Mouse (Mus musculus): ENCODE results near the gene Gm17651. TPM values are rescaled to one million over a fixed set of nuclear protein-coding genes. Genes with fewer than 3 reads are reported as not detected.
A peak's percentile ranks its signal among the peaks of the same experiment; 100 is the strongest.

The Gm17651 gene
- total RNA-seq (2021) = not detected in 2 replicates
- long read RNA-seq = 0 reads

GRCm38 (mm10) chr3:97674644-97675110 is at the start of gene Gm17651:
Gene Gm17651, minus strand, starts transcription at chr3:97674694.
- no peak for DNase-seq

DNA sequence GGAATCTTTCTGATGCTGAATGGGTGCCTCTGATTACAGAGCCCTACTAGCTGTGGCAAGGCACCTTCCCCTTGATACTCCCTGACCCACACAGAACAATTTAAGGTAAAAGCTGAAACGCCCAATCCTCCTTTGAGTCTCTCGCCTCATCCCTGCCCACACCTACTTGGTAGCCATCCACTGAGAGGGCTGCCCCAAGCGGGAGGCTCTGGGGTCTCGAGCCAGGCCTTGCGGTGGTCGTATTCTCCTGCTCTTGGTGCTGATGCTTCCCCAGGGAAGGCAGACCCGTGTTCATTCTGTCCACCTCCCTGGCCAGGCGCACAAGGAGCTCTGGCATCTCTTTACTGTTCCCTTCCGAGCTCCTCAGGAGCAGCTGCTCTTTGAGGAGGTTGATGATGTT is 44.6 kb upstream of the Gm17651 start:
- DNase-seq = no peak

GRCm38 (mm10) chr3:97715922-97716321 is 41.4 kb upstream of the Gm17651 start:
- DNase-seq = no peak

GRCm38 (mm10) chr3:97710881-97711280 is 36.4 kb upstream of the Gm17651 start:
- DNase-seq = no peak

DNA sequence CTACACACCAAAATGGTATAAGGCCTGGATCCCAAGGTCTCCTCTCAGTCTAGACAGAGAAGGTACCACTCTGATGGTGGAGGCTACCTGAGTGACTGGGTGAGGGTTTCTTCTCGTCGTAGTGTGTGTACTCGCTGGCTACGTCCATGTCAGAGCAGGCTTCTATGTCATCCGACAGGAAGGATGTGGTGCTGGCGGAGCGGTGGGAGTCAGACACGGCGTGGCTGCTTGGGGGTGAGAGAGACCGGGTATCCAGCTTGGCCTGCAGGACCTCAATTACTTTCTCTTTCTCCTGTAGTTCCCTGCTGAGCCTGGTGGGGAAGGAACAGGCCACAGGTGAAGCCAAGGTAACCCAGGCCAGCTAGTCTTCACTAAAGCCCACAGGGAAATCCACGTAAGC is 35.6 kb upstream of the Gm17651 start:
- DNase-seq = no peak

- no peak for DNase-seq
These were observed 32.1 kb upstream of the Gm17651 start for GRCm38 (mm10) chr3:97706561-97706960.

DNA sequence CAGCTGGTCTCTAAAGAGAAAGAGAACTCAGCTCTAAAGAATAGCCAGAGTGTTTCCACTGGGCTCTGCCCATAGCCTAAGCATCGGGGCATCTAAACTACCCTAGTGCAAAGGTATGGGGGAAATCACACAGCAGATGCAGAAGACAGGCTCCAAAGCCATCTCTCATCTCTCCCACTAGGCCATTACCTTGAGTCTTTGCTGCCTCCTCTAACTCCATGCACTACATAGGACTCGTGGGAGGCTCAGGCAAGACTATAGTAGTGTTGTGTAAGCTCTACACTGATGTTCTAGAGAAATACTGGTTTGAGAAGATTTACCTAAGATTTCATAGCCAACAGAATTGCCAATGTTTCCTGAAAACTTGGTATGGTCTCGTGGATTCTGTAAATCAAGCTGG is 31.0 kb upstream of the Gm17651 start:
- DNase-seq = no peak

DNA sequence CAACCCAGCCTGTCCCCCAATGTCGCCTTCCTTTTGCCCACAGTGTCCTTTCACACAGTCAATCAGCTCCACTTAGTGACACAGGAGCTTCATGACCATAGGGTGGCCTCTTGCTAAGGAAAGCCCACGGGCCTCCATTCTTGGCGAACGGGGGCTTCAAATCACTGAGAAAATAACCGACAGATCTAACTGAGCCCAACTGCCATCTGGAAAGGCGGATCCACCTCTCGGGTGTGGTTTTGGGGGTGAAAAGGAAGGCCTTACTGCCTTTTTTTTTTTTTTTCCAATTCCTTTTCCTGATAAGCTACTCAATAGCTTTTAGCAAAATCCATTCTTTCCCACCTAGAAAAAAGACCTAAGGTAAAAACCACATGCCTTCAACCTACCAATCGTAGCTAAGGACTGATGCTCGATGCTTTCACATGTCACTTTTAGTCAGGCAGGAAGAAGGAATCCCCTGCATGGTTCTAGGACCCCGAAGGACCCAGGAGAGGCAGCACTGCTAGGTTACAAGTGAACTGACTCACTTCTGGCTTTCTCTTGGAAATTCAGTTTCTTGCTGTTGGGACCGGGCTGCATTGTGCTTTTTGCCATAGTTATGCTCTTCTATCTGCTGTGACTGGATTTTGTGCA is 28.1 kb upstream of the Gm17651 start:
- no peak for DNase-seq

DNA sequence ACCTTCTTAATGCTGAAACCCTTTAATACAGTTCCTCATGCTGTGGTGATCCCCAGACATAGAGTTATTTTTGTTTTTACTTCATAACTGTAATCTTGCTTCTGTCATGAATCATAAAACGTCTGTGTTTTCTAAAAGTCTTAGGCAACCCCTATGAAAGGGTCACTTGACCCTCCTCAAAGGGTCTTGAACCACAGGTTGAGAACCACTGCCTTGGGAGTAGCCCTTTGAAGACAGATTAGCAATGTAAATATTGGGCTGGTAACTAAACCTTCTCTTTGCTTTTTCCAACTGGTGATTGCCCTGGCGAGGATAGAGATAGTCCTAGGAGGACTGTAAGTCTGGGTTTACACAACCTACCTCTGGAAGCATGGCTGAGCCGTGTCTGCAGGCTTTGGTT is 26.7 kb upstream of the Gm17651 start:
- no peak for DNase-seq

- no peak for DNase-seq
These were observed 24.6 kb upstream of the Gm17651 start for GRCm38 (mm10) chr3:97699061-97699460.

- no peak for DNase-seq
These were observed 22.8 kb upstream of the Gm17651 start for GRCm38 (mm10) chr3:97697291-97697690.

- DNase-seq = no peak
These were observed 22.4 kb upstream of the Gm17651 start for GRCm38 (mm10) chr3:97696866-97697265.

DNA sequence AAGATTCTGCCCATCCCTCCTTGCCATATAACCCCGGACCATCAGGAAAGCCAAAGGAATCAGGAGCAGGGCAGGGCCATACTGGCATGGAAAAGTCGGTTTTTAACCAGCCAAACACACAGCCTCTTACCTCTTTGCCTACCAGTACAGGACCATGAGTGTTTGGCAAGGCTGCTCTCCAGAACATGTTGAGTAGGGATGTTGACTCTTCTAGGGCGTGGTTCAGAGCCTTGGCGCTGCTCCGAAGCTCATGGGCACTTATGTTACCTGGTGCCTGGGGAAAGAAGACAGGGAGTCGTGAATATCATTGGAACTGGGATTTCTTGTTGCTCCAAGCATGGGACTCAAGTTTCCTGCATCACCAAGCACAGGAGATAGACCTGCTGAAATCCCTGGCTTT is 19.3 kb upstream of the Gm17651 start:
- no peak for DNase-seq

GRCm38 (mm10) chr3:97691443-97692017 is 17.0 kb upstream of the Gm17651 start:
- no peak for DNase-seq

DNA sequence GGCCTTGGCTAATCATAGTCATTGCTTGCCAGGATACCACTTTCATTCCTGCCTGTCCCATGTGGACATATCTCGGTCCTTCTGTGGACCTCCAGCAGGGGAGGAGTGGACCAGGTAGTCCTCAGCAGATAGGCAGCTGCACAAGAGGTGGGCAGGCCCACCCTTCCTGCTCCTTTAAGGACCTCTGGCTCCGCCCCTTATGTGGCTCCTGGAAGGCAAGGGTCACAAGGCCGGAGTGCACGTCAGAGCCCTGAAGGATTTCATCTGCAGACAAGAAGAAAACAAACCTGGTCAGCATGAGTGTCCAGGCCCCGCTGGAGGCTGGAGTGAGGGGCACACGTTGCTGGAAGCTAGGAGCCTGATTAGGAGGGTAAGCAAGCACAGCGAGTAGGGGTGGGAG is 16.1 kb upstream of the Gm17651 start:
- peak; percentile 9 for DNase-seq

- DNase-seq = no peak
These were observed 14.8 kb upstream of the Gm17651 start for GRCm38 (mm10) chr3:97689289-97689688.

DNA sequence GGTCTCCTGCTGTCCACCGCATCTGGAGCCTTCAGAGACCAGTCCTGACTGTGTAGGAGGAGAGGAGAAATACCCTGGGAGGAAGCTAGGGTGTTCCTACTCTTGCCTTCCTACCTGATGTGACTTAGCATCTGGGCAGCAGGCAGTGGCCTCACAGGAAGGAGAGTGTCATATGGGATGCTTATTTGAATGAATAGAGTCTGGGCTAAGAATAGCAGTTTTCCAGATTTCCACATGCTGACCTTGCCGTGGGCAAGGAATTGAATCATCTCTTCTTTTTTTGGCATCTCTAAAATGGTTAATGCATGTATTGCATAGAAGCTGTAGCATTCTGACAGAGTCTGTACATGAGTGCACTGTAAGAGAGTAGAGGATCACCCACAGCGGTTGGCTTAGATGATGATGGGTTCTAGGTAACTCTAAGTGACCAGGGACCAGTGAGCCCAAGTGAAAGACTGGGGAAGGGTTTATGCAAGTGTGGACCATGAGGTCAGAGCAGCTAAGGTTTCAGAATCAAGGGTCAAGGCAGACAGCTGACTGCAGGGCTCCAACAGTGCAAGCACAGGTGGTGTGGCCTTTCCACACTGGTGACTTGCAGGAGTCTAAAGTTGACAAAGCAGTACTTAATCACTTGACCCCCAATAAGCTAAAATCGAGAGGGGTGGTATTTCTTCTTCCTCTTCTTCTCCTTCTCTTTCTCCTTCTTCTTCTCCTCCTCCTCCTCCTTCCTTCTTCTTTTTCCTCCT is 12.1 kb upstream of the Gm17651 start:
- no peak for DNase-seq

DNA sequence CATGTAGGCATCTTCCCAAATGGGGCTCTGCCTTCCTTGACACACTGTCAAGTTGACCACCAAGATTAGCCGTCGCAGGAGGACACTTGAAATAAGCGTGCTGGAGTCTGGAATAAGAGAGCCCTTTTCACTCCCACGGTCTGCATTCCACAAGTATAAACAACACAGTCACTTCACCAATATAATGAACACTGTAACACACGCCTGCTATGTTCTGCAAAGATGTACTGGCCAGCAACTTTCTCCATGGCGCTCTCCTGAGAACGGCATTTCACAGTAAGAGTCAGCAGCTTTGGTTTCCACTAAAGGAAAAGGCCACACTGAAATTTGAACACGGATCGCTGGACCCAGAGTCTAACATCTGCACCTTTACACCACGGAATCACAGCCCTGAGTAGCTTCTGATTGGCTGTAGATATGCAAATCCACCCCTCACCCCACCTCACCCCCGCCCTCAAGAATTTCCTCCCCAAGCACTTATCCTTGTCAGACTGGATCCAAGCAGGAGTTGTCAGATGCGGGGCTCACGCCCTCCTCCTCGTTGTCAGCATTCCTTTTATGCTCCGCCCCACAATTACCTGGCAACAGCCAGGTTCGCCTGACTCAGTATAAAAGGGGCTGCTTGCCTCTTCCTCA is 9.2 kb upstream of the Gm17651 start:
- no peak for DNase-seq

GRCm38 (mm10) chr3:97682576-97682975 is 8.1 kb upstream of the Gm17651 start:
- no peak for DNase-seq

DNA sequence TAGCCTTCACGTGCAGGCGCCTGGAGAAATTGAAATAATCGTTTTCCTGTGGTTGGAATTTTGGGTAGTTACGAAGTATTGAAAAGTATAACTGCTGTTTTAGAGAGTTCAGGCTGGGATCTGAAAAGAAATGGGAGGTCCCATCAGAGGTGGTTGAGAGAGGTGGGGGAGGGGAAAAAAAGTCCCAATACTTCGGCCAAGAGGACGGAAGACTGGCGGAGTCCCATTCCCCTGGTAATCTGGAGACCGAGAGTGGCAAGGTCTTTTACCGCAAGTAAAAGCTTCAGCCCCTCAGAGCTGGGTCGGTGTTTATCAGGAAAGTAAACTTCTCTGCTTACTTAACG is 7.6 kb upstream of the Gm17651 start:
- DNase-seq = no peak

DNA sequence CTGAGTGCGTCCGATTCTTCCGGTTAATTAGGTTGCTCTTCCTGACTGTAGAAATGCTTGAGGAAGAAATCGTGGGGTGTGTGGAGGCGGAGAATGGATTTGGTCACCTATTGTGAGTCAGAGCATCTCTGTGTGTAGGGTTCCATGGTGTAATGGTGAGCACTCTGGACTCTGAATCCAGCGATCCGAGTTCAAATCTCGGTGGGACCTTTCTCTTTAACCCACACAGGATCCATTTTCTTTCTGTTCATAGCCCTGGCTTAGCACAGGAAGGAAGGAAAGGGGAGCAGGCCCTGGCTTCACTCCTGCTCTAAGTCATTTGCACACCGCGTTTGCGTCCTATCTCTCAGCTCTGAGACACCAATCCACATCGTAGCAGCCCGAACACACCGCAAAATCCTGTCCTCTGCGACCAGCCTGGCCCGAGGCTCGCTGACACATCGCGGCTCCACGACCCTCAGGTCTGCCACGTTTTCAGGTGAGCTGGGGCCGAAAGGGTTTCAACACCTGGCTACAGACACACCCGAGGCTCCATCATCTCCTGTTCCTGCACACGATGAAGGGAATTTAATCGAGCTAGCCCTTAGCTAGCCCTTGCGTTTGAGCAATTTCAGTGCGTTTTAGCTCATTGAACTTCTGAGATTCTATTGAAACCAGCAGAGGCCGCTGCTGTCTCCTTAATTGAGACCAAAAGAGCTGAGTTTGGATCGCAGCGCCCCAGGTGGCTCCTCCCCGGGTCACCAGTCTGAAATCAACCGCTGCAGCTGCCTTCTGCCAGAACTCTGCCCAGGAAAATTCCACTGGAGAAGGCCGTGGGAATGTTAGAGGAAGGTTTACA is 7.0 kb upstream of the Gm17651 start:
- peak; percentile 71 for DNase-seq

GRCm38 (mm10) chr3:97680631-97681320 is 6.3 kb upstream of the Gm17651 start:
- DNase-seq = peak; percentile 83
